Mouse (Mus musculus) retina, adult 2 months (tissue): ENCODE results near the gene Gm9833.
"Not testable (repeated sequence)": the region's sequence is repeated elsewhere in the genome, so short reads cannot be mapped to it uniquely, and the experiment has no call there.

ENCODE experiments used
- DNase-seq: peaks from one replicate; pipeline ENCODE4 v3.0.0-alpha.2; 2012; ENCODE audit warnings: low read depth, low spot score

The Gm9833 gene

GRCm38 (mm10) chr3:10087994-10088393, at the start of gene Gm9833:
TSS of gene Gm9833 (plus strand) at chr3:10088110.
- DNase-seq: not testable (repeated sequence)

DNA sequence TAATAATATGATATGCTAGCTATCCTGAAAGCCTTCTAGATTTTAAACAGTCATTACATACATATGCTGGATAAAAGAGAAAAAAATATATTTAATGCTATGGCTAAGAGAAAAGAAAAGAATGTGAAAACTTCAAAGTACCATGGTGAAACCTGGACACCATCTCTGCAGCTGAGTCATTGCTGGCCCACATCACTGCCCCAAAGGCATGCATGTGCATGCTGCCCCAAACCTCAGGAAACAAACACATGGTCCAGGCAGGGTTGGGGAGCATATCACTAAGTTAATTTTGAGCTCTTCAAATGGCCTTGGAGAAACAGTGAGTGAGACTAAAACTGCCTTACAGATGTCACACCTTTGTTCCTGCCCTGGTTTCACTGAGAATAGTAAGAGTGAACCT, 17.8 kb upstream of the Gm9833 start:
- DNase-seq: no peak

DNA sequence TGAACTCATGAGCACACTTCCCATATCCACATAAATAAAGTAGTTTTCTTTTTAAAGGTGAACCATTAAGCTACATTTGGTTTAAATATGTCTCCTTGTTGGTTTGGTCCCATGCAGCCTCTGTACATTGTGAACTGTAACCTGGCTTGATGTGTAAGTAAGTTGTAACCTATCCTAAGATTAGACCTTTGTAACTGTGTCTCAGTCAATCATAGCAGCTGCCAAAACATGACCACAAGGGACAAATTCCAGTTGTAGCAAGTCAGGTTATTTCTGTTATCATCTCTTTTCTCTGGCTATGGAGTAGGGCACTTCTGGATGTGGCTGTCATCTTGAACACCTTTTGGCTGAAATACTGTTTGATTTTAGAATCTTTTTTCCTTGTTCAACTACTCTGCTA, 12.1 kb upstream of the Gm9833 start:
- no peak for DNase-seq

- DNase-seq: no peak
These were observed 10.6 kb upstream of the Gm9833 start for GRCm38 (mm10) chr3:10077096-10077841.

- DNase-seq: no peak
These were observed 9.8 kb upstream of the Gm9833 start for GRCm38 (mm10) chr3:10078113-10078512.

DNA sequence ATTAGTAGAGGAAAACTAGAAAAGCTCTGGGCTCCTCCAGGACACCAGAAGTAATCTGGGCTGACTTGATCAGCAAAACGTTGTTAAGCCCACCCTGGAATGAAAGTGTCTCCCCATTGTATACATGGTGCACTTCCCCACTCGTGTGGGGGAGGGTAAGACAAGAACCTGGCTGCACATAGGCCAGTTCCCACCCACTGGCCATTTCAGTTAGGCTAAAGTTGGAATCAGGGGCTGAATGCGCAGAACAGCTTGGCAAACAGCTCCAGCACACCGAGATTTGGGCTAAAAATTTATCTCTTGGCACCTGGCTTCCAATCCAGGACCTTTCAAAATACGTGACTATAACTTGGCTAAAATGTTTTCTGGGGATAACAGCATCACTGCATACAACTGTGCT, 6.6 kb upstream of the Gm9833 start:
- no peak for DNase-seq

DNA sequence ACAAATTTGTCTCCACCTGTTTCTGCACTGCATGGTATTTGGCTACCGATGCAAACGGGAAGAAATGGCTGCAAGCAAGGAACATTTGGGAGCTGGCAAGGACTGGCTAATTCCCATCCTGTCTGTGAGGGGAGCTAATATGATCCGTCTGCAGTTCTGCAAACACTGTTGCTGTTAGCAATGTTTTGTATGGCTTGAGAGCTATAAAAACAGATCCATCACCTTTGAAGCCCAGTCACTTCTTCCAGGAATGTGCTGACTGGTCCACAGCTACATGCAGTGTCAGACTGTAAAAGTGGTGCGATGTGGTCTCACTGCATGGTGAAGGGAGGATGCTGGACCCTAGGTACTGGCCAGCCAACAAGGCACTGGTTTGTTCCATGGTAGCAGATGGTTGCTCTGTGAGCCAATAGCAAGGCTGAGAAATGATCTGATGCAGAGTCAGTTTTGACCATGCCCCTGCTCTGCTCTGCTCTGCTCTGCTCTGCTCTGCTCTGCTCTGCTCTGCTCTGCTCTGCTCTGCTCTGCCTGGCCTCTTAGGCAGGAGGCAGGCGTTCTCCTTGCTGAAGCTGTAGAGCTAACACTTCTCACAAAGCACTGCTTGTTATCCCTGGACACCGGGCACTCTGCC, 5.9 kb upstream of the Gm9833 start:
- DNase-seq: no peak

DNA sequence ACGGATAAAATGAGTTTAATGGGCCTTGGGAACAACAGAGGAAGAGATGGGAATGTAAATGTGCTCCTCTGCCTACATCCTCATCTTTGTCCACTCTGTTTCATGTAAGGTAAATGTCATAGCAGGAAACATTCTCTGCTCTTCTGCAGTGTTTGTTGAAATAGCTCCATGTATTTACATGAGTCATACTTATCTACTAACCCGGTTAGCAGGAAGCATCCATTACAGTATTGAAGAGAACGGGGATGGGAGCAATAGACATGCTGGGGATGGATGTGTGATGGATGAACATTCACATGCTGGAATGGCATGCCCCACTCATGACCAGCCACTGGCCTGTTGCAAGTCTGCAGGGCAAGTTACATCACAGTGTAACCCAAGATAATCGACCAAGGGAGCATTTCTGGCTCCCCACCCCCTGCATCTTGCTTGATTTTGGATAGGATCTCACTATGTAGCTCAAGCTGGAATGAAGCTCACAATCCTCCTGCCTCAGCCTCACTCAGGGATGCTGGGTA, 5.3 kb upstream of the Gm9833 start:
- DNase-seq: no peak

- DNase-seq: no peak
These were observed 3.8 kb upstream of the Gm9833 start for GRCm38 (mm10) chr3:10084102-10084501.

DNA sequence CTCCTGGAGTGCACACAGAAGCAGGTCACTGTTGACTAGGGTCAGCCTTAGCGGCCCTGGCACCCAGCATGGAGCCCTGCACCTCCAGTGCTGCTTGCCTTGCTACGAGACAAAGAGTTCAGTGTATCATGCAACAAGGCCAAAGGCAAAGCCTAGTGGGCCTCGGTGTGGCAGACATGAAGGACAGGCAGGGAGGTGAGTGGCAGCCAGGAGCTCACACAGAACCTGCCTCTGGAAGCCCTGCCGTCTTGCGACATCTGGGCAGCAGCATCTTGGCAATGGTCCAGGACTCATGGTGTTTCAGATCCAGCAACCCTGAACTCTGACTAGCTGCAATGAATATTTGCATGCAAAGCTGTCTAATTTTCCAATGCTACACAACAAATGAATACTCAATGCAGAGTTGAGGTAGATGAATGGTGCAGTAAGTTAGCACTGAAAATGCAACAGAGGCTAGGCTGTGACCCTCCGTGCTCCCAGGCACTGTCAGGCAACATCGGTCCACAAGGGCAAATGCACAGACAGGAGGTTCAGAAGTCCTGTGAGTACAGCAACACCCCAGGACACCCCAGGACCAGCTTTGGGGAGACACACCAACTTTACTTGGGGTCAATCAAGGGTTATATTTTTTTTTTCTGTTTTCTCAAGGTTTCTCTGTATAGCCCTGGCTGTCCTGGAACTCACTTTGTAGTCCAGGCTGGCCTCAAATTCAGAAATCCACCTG, 2.4 kb upstream of the Gm9833 start:
- DNase-seq: no peak

GRCm38 (mm10) chr3:10087511-10087910, 399 bp upstream of the Gm9833 start:
- DNase-seq: no peak

DNA sequence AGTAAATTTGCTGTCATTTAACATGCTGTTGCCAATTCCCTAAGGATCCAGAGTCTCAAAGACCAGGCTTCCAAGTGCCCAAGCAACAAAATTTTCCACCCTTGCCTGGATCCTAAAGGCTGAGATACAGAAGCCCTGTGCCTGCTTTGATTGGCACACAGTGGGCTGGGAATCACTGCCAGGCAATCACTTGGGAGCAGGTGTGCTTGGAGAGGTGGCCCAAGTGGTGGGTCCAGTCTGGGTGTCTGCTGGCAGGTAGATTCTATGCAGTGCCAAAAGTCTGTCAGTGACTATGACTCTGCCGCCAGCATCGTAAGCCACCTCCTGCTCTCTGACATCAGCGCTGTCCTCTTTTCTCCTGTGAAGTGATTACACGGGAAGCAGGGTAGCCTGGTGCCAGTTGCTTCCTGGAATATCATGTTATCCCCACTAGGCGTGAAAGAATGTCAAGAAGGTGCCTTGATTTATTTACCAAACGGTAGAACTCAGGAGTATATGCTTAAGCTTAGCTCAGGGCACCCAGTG, 3.8 kb downstream of the Gm9833 start:
- DNase-seq: no peak

- no peak for DNase-seq
These were observed 4.6 kb downstream of the Gm9833 start for GRCm38 (mm10) chr3:10092499-10092898.

DNA sequence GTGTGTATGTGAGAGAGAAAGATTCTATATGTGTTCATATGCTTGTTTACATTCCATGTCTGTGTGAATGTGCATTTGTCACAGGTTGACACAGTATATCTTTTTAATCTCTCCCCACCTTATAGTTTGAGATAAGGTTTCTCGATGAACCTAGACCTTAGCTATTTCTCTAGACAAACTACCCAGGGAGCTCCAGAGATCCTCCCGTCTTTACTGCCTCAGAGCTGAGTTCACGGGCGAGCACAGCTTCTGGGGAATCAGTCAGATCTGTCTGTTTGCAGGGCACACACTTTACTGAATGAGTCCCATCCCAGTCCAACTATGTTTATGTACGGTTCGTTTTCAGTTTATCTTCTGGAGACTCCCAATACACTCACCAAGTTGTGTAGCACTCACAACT, 5.0 kb downstream of the Gm9833 start:
- no peak for DNase-seq

DNA sequence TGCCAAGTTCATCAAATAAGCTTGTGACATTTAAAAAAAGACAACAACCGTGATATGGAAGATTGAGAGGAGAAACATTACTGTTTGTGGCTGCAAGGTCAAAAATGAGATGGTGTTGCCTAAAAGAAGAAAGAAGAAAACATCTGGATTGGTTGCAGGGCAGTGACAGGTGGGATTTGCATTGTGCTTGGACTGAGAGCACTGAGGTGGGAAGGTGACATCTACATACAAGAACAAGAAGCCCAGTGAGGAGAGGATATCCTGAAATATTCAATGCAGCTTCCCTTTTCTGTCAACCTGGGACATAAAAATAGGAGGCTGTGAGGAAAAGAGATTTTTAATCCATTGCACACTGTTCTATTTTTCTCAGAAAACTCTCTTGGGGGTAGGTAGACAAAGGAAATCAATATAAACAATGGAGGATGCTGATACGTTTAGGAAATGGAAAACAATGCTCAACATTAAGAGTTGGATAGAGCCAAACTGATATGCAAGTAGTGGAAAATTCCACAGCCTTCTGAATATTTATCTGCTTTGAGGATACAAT, 7.2 kb downstream of the Gm9833 start:
- no peak for DNase-seq

DNA sequence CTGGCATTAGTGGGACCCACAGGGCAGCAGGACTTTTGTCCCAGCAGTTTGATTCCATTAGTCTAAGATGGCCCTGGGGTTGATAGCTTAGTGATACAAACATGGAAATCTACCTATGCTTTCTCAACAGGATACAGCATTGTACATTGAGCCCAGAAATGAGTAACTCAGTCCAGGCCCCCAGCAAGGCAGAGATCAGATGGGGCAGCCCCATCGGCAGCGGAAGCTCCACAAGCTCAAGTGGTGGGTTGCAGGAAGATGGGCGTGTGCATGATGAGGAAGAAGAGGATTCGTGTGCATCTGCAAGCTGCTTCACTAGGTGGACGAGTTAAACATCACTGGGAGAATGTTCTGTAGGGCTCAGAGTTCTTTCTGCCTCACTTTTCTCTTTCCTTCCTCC, 11.8 kb downstream of the Gm9833 start:
- no peak for DNase-seq

- no peak for DNase-seq
These were observed 23.7 kb downstream of the Gm9833 start for GRCm38 (mm10) chr3:10111570-10111969.

DNA sequence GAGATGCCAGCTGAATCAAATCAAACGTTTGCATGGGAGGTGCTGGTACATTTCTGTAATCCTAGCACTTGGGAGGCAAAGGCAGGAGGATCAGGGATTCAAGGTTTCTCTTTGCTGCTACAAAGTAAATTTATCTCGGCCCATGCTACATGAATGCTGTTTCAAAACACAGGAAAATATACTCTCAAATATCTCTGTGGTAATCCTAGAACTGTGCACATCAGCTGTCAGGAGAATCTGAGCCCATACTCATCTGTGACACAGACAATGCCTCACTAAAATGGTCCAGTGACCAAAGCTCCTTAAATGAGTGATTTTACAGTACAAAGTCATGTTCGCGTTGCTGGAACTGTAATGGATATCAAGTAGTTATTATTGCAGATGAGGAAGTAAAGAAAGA, 24.3 kb downstream of the Gm9833 start:
- DNase-seq: no peak

GRCm38 (mm10) chr3:10112660-10113059, 24.8 kb downstream of the Gm9833 start:
- DNase-seq: no peak

DNA sequence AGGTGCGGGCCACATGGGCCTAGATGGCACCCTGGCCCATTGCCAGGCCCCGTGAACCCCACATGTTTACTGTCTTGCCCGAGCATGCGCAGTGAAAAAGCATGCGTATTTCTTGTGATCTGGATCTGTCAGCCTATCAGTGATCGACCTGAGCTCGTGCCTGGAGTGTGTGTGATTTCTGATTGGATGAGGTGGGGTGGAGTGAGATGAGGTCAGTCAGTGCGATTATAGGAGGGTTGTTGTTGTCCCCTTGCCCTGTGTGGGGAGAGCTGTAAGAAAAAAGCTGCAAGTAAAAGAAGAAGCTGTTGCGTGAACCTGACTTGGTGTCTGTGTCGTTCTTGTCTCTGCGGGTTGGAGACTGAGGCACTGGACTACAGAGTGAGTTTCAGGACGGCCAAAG, 28.6 kb downstream of the Gm9833 start:
- DNase-seq: no peak

DNA sequence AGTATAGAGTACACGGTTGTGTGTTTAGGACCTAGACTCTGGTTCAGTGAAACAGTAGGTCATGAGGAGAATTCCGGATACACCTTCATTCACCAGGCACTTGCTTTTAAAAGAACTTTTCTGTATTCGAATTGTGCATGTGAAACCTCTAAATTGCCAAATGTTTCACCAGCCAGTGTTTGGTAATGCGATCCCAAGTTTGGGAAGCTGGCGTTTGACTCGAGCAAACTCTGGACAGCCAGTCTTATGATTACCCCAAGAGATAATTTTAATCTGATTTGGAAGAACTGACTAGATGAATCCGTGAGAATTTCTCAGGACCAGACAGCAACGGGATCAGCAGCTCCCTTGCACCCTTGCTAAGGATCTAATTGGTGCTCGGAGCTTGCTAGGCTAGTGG, 33.3 kb downstream of the Gm9833 start:
- DNase-seq: no peak
